Mouse (Mus musculus): ENCODE measurements around the gene Tnk1. TPM values are rescaled to one million over a fixed set of nuclear protein-coding genes. Genes with fewer than 3 reads are reported as not detected.
A peak's percentile ranks its signal among the peaks of the same experiment; 100 is the strongest.

The Tnk1 gene
- under 1 TPM in 1 of 2 experiments, not detected in 1; 0.38 TPM for total RNA-seq (2021)
- long read RNA-seq, experiment 1 = 0 reads
- long read RNA-seq, experiment 2 = 0 reads

DNA sequence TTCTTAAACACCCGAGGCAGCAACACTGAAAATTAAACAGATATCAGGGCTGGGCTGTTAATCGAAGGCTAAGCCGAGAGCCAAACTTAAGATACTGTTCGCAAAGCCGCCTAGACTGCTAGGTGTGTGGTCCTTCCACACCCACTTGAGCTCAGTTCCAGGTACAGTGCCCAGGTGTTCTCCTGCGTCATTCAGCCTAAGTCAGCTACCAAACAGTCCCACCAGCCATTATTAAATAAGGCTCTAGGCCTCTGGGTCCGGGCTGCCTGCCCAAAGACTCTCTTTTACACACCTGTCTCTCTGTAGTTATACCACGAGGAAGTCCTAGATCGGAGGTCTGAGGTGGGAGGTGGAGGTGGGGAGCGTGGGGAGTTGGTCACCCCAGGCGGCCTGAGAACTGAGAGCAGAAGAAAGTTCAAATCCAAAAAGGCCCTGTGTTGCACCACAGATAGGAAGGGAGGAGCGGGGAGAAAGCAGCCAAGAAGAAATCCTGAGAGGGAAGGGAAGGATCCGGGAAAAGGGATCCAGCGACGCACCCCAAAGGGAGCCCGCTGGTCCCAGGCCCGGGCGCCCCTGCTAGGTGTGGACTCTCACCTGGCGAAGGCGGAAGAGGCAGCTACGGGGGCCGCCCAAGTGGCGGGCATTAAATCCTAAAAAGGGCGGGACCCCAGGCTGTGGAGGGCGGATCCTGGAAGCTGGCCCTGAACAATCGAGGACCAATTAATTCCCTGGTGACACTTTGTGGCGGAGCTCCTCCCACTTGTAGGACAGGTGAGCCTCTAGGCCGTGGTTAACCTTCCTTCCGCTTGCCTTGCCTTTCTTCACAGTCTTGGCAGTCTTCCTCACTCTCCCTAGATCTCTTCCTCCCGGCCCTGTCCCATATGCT, at the start of gene Tnk1:
Gene Tnk1, minus strand, starts transcription at position 618 of the 886 bp plus-strand sequence.
- DNase-seq (ENCODE audit: low spot score in 2 of 2) = no peak

DNA sequence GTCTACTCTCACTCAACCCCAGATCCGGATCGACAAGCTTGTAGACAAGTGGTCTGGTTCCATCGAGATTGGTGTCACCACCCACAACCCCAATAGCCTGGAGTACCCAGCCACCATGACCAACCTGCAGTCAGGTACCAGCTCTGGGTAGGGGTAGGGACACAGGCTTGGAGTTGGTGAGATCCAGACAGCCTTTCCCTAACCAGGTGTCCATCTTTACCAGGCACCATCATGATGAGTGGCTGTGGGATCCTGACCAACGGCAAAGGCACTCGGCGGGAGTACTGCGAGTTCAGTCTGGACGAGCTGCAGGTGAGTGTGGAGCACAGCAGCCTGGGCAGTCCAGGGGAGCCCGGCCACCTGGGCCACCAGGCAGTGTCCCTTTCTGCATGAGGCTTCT, 45.8 kb upstream of the Tnk1 start:
- DNase-seq (ENCODE audit: low spot score in 2 of 2) = no peak

DNA sequence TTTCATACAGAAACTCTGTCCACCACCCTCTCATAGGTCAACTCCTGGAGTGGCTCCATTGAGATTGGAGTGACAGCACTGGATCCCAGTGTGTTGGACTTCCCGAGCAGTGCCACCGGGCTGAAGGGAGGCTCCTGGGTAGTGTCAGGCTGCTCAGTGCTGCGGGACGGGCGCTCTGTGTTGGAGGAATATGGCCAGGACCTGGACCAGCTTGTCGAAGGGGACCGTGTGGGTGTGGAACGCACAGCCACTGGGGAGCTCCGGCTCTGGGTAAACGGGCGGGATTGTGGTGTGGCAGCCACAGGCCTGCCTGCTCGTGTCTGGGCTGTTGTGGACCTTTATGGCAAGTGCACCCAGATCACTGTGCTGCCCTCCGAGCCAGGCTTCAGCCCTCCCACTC, 44.4 kb upstream of the Tnk1 start:
- no peak for DNase-seq (ENCODE audit: low spot score in 2 of 2)

DNA sequence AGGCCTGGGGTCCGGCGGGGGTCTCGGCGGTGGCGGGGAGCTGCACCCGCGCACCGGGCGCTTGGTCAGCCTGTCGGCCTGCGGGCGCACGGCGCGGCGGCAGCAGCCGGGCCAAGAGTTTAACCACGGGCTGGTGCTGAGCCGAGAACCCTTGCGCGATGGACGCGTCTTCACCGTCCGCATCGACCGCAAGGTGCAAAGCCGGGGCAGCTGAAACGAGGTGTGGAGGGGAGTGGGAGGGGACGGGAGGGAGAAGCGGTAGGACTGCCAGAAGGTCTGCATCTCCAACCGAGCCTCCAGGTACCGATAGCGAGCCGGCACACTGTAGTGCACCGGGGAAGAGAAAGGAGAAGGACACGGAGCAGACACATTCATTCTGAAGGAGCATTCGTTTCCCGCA, 43.5 kb upstream of the Tnk1 start:
- no peak for DNase-seq (ENCODE audit: low spot score in 2 of 2)

DNA sequence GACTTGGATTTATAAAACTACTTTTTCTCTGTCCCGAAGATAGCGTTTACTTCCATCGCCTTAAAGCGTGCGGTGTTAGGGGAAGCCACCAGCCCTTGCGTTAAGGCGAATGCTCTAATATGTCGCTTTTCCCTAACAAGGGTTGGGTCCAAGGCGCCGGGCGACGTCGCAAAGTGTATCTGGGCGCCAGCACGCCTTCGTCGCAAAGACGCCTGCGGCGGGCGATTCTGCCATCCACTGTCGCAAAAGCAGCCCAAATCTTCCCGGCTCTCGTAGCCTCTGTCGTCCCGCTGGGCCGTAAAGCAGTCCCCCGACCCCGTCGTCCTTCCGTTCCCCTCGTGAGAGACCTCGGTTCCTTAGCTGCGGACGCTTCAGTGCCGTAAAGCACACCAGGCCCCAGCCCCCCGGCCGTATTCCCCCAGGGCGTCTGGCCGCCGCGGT, 42.9 kb upstream of the Tnk1 start:
- DNase-seq (ENCODE audit: low spot score in 2 of 2) = peak; percentile 81 to 87

DNA sequence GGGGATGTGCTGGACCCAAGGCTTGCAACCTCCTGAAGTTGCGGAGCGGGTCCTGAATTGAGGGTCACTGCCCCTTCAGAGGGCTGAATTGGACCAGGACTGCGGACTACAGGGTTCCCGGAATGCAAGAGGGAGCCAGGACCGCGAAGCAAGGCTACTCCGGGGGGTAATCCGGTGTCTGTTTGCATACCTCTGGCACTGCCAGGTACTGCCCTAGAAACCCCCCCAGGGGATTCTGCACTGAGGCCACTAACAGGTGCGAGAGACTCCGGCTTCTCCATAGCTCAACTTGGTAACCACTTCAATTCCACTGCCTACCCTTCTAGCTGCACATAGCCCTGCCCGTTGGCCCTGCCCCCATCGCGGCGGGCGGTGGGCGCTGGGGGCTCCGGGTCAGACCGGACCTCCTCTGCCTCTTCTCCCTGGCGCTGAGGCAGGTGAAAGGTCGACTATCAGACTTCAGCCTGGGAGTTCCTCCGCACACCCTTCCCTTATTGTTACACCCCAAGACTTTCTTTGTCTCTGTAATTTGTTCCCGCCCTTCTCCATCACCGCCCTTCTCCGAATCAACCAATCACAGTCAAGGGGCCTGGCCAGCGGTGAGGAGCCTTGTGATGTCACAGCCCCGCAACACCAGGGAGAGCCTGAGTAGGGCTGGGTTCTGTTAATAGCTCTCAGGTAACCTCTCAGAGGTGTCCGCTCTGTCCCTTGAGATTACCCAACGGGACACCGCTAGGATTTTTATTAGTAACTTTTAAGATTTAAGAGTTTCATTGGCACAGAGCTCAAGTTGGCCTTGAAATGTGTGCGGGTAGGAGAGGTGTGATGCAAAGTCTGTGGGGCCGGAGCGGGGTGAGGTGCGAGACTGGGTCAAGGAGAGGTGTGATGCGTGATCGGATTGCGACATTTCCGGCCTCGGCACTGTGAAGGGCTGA, 42.2 kb upstream of the Tnk1 start, which contains the start of the genes 2810408A11Rik and Neurl4:
Gene 2810408A11Rik, minus strand, starts transcription at position 517 of the 935 bp plus-strand sequence.
Gene Neurl4, plus strand, starts transcription at position 602 of the 935 bp plus-strand sequence.
- peak; percentile 71 to 72 for DNase-seq (ENCODE audit: low spot score in 2 of 2)

DNA sequence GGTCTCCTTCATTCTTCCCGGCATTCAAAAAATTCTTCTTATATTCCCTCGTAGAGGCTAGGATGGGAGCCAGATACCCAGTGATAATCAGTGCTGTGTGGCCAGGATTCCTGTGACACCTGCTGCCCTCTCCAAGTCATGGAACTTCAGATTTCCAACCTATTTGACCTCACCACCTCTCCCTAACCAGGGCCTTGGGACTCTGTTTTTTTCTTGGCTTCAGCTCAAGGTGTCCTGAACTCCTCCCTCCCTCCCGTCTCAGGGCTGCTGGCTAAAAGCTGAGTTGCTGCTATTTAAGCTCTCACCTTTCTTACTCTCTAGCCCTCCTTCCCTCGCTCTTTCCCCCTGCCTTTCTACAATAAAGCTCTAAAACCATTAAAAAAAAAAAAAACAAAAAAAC, 41.3 kb upstream of the Tnk1 start:
- DNase-seq (ENCODE audit: low spot score in 2 of 2) = no peak

DNA sequence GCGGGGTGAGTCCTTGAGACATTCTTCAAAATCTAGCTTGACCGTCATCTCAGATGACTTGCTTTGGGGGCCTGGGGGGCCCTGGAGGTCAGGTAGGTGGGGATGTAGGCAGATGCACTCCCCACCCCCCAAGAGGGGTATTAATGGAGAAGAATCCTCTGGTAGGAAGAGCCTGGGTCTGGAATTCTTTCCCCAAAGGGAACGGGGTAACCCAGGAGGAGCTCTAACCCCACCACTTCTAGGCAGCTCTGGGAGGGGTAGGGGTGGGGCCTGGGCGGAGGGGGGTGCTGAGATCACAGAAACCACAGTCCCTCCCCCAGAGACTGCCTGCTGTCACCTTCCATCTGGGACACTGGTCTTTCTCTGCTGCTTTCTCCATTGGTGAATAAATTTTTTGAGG, 36.8 kb upstream of the Tnk1 start, which contains the start of gene Acap1:
Gene Acap1, minus strand, starts transcription at position 249 of the 400 bp plus-strand sequence.
- no peak for DNase-seq (ENCODE audit: low spot score in 2 of 2)

DNA sequence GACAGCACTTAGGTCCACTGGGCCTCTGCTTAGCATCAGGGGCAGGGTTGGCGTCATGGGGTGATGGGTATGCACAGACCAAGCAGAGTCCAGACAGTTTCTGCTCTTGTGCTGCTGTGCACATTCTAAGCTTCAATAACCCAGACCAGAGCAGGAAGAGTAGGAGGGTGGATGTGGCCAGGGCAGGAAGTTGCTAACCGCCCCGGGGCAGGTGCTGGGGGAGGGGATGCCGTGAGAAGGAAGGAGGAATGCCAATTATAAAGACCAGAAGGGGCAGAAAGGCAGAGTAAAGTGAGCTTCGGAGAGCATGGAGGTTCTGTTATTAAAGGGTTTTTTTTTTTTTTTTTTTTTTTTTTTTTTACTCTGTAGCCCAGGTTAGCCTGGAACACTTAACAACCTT, 36.1 kb upstream of the Tnk1 start:
- no peak for DNase-seq (ENCODE audit: low spot score in 2 of 2)

DNA sequence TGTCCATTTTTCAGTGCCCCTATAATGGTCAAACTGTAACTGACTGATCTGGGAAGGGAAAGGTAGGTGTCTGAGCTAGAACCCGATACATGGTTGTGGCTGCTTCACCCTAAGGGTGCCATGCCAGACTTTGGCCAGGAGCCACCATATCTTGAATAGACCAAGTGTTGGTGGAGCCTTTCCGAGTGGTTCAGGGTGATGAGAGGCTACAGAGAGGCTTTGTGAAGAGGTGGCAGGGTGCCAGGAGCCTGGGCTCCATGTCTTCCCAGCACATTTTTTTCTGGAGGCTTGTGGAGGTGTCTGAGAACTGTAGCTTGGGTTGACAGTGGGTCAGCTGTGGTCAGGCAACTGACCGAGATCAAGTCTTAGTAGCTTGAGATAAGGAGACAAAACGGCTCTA, 33.0 kb upstream of the Tnk1 start:
- no peak for DNase-seq (ENCODE audit: low spot score in 2 of 2)

DNA sequence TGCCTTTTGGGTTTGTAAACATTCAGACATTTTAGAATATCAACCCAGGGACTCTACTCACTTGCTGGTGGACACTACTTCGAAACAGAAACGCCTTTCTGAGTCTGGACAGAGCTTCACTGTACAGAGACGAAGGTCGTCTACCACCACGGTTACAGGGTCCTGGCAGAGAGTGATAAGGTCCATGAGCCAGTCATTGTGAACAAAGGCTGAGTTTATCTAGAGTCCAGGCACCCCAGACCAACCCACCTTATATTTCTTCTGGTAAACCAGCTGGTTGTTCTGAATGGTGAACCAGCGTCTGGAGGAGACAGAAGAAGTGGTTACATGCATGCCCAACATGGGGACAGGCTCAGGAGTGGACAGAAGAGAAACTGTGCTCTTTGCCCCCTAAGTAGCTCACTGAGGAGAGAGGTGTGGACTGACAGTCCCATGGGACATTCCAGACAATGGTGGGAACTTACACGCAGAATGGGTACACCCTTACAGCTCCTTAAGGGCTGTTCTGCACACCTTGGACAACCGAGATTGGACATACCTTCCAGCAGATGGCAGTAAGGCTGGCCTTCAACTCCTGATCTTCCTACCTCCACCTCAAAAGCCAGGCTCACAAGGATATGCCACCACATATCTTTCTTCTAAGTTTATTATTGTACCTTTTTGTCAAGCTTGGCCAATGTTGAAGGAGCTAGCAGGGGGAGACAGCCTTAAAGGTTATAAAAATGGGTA, 28.5 kb upstream of the Tnk1 start:
- DNase-seq (ENCODE audit: low spot score in 2 of 2) = no peak

DNA sequence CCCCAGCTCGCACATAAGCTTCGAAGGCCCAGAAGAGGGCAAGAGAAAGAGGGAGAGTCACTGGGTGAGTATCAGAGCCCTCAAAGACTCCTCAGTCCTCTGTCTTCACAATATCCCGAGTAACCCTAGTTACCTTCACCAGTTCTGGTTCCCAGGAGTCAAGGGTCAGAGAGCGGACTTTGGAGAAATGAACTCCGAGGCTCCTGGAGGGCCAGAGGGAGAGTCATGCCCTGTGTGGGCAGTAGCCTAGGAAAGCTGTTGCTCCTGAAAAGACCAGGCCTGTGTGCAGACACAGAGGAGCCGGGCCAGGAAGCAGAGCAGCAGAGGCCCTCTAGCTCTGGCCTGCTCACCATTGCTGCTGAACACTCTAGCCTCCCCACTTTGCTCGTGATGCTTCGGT, 26.1 kb upstream of the Tnk1 start:
- DNase-seq (ENCODE audit: low spot score in 2 of 2) = no peak

DNA sequence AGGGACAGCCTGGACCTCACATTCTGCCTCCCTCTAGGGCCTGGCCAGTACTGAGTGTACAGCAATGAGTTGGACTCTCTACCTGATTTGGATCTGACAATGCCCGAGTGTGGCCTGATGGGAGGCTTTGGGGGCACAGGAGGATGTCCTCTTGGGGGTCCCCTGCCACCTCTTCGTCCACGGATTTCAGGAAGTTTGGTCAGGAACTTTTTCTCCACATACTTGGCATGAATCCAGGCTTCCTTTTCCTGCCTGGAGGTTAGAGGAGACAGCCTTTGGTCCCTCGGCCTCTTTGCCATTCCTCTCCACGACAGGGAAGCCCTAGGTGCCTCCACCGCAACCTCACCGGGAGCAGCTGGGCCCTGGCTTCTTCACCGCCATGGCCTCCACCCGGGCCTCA, 25.7 kb upstream of the Tnk1 start:
- no peak for DNase-seq (ENCODE audit: low spot score in 2 of 2)

DNA sequence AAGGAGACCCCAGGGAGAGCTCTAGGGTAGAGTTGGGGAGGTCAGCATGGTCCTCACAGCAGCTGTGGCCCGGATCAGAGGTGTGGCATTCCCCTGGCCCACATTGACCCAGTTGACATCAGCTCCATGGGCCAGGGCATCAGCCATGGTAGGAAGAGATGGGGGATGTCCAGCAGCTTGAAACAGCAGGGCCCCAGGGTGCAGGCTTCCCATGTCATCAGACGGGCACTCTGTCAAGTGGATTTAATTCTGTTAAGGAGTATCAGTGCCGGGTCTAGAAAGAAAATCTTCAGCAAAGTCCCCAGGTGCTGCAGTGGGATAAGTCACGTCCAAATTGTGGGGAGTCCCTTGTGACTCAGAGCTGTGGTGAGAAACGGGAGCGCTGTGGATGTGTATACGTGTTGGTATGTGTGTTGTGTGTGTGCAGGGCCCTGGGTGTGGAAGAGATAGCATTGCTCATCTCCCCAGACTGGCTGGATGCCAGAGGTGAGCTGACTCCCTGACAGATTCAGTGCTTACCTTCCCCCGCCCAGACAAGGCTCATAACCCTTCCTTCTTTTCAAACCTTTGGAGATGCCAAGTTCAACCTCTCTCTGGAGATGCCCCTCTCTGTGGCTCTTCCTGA, 25.1 kb upstream of the Tnk1 start:
- no peak for DNase-seq (ENCODE audit: low spot score in 2 of 2)

DNA sequence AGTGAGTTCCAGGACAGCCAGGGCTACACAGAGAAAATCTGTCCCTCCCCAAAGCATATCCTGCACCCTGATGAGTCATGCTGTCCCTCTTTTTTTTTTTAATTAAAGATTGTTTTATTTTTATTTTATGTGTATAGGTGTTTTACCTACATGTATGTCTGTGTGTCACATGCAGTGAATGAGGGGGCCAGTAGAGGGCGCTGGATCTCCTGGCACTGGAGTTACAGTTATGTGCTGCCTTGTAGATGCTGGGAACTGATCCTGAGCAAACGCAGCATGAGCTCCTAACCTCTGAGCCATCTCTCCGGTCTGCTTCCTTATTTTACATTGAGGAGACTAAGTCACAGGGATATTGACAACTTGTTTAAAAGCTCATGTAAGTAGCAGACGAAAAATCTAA, 24.5 kb upstream of the Tnk1 start:
- DNase-seq (ENCODE audit: low spot score in 2 of 2) = no peak

DNA sequence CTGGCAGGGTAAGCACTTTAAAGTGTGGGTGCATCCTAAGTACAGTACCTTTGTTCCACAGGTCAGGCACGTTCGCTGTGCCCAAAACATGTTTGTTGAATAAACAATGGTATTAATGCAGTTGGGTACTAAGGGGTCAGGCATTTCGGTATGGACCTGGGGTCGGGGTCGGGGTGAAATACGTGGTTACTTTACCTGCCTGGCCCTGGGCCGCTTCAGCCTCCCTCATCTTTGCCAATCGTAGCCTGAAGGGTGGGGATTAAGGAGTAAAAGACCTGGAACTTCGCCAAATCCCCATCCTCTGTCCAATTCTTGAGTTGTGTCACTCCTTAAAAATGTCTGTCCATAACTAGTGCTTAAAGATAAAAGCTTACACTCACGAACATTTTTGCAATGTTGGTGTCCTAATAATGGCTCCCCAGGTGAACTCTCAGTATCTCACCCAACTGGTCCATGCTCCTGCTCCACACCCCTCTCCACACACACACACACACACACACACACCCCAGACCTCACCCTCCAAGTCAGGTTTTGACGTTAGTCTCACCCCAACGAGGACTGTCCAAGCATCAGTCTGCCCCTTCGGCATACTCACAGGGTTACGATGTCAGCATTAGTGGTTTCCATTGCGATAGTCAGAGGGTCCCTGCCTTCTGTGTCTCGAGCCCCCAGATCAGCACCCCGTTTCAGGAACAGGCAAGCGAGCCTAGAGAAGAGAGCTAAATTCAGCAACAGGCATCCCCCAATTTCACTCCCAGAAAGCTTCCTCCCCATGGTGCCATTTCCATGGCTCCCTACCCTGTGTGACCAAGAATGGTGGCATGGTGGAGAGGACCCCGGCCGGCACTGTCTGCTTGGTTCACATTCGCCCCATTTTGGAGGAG, 23.5 kb upstream of the Tnk1 start:
- DNase-seq (ENCODE audit: low spot score in 2 of 2) = no peak

DNA sequence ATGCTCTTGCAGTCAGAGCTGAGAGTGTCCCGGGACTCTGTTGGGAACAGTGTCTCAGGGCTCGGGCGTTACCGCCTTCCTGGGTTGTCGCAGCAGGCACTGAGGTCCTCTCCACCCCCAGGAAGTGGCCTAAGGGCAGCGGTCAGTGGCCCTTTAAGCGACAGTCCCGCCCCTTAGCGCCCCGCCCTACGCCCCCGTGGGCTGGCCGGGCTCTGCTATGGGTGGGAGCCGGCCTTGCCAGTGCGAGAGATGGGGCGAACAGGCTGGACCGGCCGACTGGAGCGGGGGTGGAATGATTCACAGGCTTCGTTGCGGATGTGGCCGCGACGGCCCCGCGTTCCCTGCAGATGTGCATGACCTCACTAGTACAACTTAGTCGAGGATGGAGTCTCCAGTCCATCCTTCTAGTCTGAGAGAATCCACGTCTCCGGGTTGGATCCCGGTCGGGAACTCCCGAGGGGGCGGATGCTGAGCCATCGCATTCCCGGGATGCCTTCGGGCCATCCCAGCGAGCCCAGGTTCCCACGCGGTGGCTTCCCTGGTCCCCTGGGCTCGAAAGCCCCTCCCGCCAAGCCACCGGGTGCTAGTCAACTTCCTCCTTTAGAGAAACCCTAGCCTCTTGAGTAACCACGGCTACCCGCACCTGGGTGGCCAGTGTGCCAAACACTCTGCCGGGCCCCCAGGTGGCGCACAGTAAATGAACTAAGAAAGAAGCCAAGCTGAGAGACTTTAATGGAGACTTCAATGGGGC, 22.5 kb upstream of the Tnk1 start, which contains the start of gene Kctd11:
Gene Kctd11, minus strand, starts transcription at position 554 of the 751 bp plus-strand sequence.
- peak; percentile 91 to 92 for DNase-seq (ENCODE audit: low spot score in 2 of 2)

DNA sequence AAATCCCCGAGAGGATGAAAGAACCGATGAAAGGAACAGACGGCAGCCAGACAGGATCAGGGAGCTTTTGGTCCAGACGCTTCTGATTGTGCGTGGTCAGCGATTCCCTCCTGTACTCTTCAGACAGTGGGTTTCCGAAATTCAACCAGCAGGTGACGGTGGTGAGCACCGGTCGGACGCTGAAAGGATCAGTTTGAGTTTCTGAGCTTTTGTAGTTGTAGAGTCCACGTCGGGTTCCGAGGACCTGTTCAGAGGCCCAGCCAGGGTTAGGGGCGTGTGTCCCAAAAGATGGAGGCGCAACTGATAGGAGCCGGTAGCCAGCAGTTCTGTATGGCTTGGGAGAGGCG, 21.9 kb upstream of the Tnk1 start:
- no peak for DNase-seq (ENCODE audit: low spot score in 2 of 2)

DNA sequence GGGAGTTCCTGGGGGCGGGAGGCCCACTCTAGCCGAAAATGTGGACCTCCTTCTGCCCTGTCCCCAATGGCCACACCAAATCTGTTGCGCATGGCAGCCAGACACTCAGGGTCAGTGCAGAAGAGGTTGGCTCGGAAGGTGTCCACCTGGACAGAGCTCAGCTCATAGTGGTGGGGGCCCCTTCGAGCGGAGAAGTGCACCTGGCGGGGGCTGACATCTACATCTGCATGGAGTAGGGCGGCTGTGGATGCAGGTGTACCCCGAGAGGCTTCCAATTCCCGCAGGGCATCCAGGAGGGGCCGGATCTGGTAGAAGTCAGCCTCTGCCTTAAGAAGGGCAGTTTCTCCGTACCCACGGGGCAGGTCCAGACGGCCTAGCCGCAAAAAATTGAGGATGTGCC, 21.2 kb upstream of the Tnk1 start:
- no peak for DNase-seq (ENCODE audit: low spot score in 2 of 2)
